Mouse (Mus musculus) heart, embryonic 11.5 days (tissue): ENCODE results near the gene 1110032A03Rik. TPM values are rescaled to one million over a fixed set of nuclear protein-coding genes. Genes with fewer than 3 reads are reported as not detected.

Experiments
- ATAC-seq: fragments of 200-750 bp; cut with Nextera tagmentation; replicated peaks from 2 replicates; pipeline ENCODE4 v1.8.0; 2017; ENCODE audit warnings: moderate library complexity; ENCODE audit not compliant: insufficient number of reproducible peaks, low FRiP score, low TSS enrichment
- H3K27ac ChIP-seq: fragments of 300-500 bp; sonication (generic); 2 replicates; pipeline ENCODE4 v1.5.1; 2014; ENCODE audit warnings: mild to moderate bottlenecking, low read depth, low read length
- H3K27me3 ChIP-seq: fragments of 300-500 bp; sonication (generic); 2 replicates; pipeline ENCODE4 v1.6.1; 2014; ENCODE audit warnings: mild to moderate bottlenecking, low read length, mixed read lengths; ENCODE audit not compliant: control insufficient read depth, insufficient read depth
- H3K36me3 ChIP-seq: fragments of 300-500 bp; sonication (generic); 2 replicates; pipeline ENCODE4 v1.6.1; 2014; ENCODE audit warnings: mild to moderate bottlenecking, low read length, moderate library complexity, mixed read lengths; ENCODE audit not compliant: control insufficient read depth, insufficient read depth
- H3K4me1 ChIP-seq: fragments of 300-500 bp; sonication (generic); 2 replicates; pipeline ENCODE4 v1.6.1; 2014; ENCODE audit warnings: low read length; ENCODE audit not compliant: control insufficient read depth, insufficient read depth
- H3K4me2 ChIP-seq: fragments of 300-500 bp; sonication (generic); 2 replicates; pipeline ENCODE4 v1.6.1; 2014; ENCODE audit warnings: mild to moderate bottlenecking, moderate library complexity
- H3K4me3 ChIP-seq: fragments of 300-500 bp; sonication (generic); 2 replicates; pipeline ENCODE4 v1.5.1; 2014; ENCODE audit warnings: low read depth, low read length
- H3K9ac ChIP-seq: fragments of 300-500 bp; sonication (generic); 2 replicates; pipeline ENCODE4 v1.6.1; 2014; ENCODE audit warnings: mild to moderate bottlenecking, low read depth, low read length, moderate library complexity
- H3K9me3 ChIP-seq: fragments of 300-500 bp; sonication (generic); replicated peaks from 2 replicates; pipeline ENCODE4 v1.6.1; 2016; ENCODE audit warnings: low read length; ENCODE audit not compliant: control insufficient read depth
- WGBS: fragments of 180-500 bp; shearing (Covaris S2); extraction: QIAGEN DNeasy Blood & Tissue Kit; methylation state at CpG from one replicate; pipeline ENCODE4 v1.1.7; 2014; ENCODE audit not compliant: insufficient replicate concordance; 5-methylcytosine and 5-hydroxymethylcytosine counted together
- polyA plus RNA-seq: library from polyadenylated mRNA; unstranded; fragments of >200 nt; fragmentation: Nextera tagmentation; extraction: Ambion mirVana; gene quantifications from 2 replicates; pipeline ENCODE4 v1.2.1, GENCODE M21; 2014

The 1110032A03Rik gene
- polyA plus RNA-seq = 22.2 and 22.9 TPM in 2 replicates

DNA sequence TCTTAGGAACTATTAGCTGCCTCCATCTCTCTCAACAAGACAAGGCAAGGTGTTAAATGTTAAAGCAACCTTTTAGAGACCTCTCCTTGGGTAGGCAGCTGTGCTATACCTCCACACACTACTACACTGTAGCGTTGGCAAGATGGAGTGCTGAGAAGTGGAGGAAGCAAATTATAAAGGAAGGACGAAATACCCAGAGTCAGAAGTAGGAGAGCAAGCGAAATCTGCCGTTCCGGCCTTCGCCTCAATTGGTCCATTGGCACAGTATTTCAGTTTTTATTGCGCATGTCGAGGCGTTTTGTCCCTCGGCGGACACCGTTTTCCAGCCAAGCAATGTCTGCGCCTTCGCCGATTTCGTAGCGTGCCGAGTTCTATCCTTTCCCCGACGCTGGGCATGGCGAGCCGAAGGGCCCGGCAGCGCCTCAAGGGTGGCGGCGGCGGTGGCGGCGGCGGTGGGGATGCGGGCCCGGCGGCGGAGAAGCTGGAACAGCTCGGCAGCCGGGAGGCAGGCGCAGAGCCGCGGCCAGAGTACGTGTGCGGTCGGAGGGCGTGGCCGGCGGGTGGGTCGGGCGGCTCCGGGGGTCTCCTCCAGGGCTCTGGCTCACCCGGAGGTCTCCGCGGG, at the start of gene 1110032A03Rik, which contains the start of gene Alg9:
TSS of gene 1110032A03Rik (minus strand) at position 530 of the 622 bp plus-strand sequence.
TSS of gene Alg9 (plus strand) at position 29 of the 622 bp plus-strand sequence.
- H3K4me2 ChIP-seq = peak within 1 kb of the TSS; percentile 79
- peak; percentile 63 for ATAC-seq
- under 1% methylated on average over 48 of the region's 51 CpGs for WGBS

DNA sequence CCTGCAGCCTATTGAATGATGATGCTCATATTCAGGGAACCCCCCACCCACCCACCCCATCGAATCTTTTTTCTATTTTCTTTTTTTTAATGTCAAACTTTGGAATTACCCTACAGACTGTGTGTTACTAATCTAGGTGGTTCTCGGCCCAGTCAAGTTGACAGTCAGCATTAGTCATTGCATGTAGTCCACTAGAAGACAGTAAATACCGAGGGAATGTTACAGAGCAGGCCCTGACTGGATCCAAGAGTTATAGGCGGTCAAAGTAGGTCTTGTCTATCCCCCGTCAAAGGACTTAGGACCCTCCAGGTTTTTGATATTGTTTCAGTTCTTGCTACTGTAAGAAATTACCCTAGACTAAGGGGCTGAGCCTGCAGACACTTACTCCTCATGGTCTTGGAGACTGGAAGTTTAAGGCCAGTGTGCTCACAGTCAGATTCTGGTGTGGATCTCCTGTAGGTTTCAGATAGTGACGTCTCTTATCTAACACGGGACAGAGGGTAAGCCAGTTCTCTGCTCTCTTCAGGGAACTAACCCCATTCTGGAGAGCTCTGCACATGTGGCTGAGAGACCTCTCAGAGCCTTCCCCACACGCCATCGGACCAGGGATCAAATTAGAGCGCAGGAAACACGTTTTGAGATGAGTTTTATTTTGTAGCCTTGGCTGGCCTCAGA, 48.6 kb upstream of the 1110032A03Rik start:
- 70% methylated on average over 11 of the region's 11 CpGs for WGBS
- H3K9ac ChIP-seq = no peak overlapping the region
- no peaks in the 10 kb centered on the region for H3K9me3 ChIP-seq
- H3K4me2 ChIP-seq = no peak overlapping the region
- no peak overlapping the region for H3K4me3 ChIP-seq
- no peaks in the 10 kb centered on the region for H3K27me3 ChIP-seq
- ATAC-seq = no peak; the same call in 1 of the 2 replicates
- H3K4me1 ChIP-seq = no peaks in the 10 kb centered on the region
- H3K27ac ChIP-seq = peak overlapping the region; percentile 42; the same call in 1 of the 2 replicates
- H3K36me3 ChIP-seq = peaks cover 6% of the 10 kb centered on the region

More for the DNA sequence above, at the start of gene 1110032A03Rik, which contains the start of gene Alg9:
- H3K27ac ChIP-seq = peak within 1 kb of the TSS; percentile 65
- no peaks in the 10 kb centered on the region for H3K27me3 ChIP-seq
- H3K36me3 ChIP-seq = peaks cover 4% of the 10 kb centered on the region; the same call in 1 of the 2 replicates
- H3K9ac ChIP-seq = peak within 1 kb of the TSS; percentile 90
- H3K9me3 ChIP-seq = no peaks in the 10 kb centered on the region
- H3K4me3 ChIP-seq = peak within 1 kb of the TSS; percentile 84
- no peaks in the 10 kb centered on the region for H3K4me1 ChIP-seq

DNA sequence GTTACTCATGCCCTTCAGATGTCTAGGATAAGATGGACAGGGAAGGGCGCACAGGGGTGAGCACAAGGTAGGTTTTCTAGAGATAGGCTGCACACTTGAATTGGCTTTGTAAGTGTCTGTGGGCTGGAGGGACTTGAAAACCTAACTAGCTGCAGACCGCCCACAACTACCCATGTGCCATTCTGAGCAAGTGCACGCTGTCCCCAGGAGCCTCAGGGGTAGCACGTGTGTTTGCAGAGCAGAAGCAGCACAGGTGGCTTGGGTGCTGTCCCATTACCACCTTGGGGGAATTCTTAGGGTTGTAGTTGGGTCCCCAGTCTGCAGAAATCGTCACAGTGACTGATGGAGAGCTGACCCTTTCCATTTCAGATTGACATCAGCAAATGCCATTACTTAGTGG, 46.9 kb upstream of the 1110032A03Rik start:
- Histone ChIP-seq H3K27me3 (no peaks in the 10 kb centered on the region), H3K36me3 (peaks cover 6% of the 10 kb centered on the region), H3K27ac (no peak overlapping the region), H3K9me3 (no peaks in the 10 kb centered on the region), H3K4me2 (no peak overlapping the region), H3K9ac (no peak overlapping the region), H3K4me1 (no peaks in the 10 kb centered on the region), H3K4me3 (no peak overlapping the region)
- 94% methylated on average over 5 of the region's 5 CpGs for WGBS
- ATAC-seq = no peak

DNA sequence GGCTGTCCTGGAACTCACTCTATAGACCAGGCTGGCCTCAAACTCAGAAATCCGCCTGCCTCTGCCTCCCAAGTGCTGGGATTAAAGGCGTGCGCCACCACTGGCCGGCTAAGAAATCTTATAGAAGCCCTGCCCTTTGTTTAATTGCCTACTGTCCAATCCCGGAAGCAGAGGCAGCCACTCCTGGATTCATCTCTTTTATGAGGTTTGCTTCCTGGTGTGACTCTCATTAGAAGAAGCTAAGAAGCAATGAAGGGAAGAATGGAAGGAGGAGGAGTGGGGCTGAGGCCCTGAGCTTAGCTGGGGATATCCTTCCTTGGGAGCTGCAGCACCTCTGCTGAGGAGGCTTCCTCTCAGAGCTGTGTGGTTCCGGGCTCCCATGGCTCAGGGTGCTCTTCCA, 46.3 kb upstream of the 1110032A03Rik start:
- no peak overlapping the region for H3K9ac ChIP-seq
- no peak overlapping the region for H3K27ac ChIP-seq
- no peak for ATAC-seq
- H3K4me2 ChIP-seq = no peak overlapping the region
- peaks cover 6% of the 10 kb centered on the region for H3K36me3 ChIP-seq
- 94% methylated on average over 6 of the region's 6 CpGs for WGBS
- no peaks in the 10 kb centered on the region for H3K27me3 ChIP-seq
- H3K4me3 ChIP-seq = no peak overlapping the region
- no peaks in the 10 kb centered on the region for H3K4me1 ChIP-seq
- no peaks in the 10 kb centered on the region for H3K9me3 ChIP-seq

DNA sequence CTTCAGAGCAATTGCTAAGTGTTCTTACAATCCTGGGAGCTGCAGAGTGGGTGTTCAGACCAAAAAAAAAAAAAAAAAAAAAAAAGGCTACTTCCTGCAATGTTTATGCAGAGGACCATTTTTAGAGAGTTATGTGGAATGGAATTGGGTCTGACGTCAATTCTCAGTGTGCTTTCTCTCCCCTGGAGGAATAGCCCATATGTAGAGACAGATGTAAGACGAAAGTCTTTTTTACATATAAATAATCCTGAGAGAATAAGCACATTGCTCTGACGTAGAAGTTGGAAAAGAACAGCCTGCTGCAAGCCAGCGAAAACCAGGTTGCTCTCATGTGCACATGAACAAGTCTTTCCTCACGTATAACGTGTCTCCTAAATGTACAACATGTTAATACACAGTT, 44.4 kb upstream of the 1110032A03Rik start:
- Histone ChIP-seq H3K27ac (no peak overlapping the region), H3K9me3 (no peaks in the 10 kb centered on the region), H3K36me3 (peaks cover 9% of the 10 kb centered on the region), H3K4me1 (no peaks in the 10 kb centered on the region), H3K9ac (no peak overlapping the region), H3K4me2 (no peak overlapping the region), H3K4me3 (no peak overlapping the region), H3K27me3 (no peaks in the 10 kb centered on the region)
- WGBS = 88% methylated on average over 6 of the region's 6 CpGs
- no peak for ATAC-seq

GRCm38 (mm10) chr9:50818050-50818449, 42.7 kb upstream of the 1110032A03Rik start:
- 87% methylated on average over 6 of the region's 6 CpGs for WGBS
- Histone ChIP-seq H3K27ac (no peak overlapping the region), H3K4me1 (no peaks in the 10 kb centered on the region), H3K36me3 (peaks cover 14% of the 10 kb centered on the region), H3K4me2 (no peak overlapping the region), H3K9ac (no peak overlapping the region), H3K27me3 (no peaks in the 10 kb centered on the region), H3K4me3 (no peak overlapping the region), H3K9me3 (no peaks in the 10 kb centered on the region)
- no peak for ATAC-seq

- Histone ChIP-seq H3K4me3 (no peak overlapping the region), H3K4me2 (no peak overlapping the region), H3K9ac (no peak overlapping the region), H3K9me3 (no peaks in the 10 kb centered on the region), H3K36me3 (peaks cover 14% of the 10 kb centered on the region), H3K27ac (no peak overlapping the region), H3K4me1 (0 out of 2 replicates have a peak, but pooled peaks cover 2% of the 10 kb centered on the region), H3K27me3 (no peaks in the 10 kb centered on the region)
- no peak for ATAC-seq
- WGBS = 92% methylated on average over 1 of the region's 1 CpGs
These were observed 41.2 kb upstream of the 1110032A03Rik start for GRCm38 (mm10) chr9:50816512-50816911.

DNA sequence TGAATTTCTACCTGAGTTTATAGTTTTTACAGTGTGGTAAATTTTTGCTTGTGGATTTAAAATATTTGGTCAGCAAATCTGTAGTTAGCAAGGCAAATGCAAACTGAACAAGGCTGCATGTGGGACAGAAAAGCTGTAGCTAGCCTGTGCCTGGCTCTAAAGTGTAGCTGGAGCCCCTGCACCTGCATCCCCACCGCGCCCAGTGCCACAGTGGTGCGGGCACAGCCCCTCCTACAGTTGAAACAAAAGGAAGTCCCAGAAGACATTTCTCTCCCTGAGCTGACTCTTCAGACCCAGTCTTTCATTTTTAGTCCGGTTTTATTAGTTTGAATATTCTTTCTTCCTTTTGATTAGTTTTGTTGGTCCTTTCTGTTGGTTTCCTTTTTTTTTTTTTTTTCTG, 40.3 kb upstream of the 1110032A03Rik start:
- WGBS = 96% methylated on average over 4 of the region's 4 CpGs
- Histone ChIP-seq H3K27me3 (no peaks in the 10 kb centered on the region), H3K36me3 (peaks cover 14% of the 10 kb centered on the region), H3K4me1 (peaks cover 7% of the 10 kb centered on the region; the same call in 1 of the 2 replicates), H3K4me2 (no peak overlapping the region), H3K4me3 (no peak overlapping the region), H3K9me3 (no peaks in the 10 kb centered on the region), H3K27ac (no peak overlapping the region), H3K9ac (no peak overlapping the region)
- ATAC-seq = no peak
